Mouse (Mus musculus) skeletal muscle tissue, adult 2 months (tissue): ENCODE measurements around the gene Crlf1.

Experiments
- DNase-seq: peaks from one replicate; pipeline ENCODE4 v3.0.0-alpha.2; 2012; ENCODE audit warnings: low read depth, low spot score

Gene Crlf1

DNA sequence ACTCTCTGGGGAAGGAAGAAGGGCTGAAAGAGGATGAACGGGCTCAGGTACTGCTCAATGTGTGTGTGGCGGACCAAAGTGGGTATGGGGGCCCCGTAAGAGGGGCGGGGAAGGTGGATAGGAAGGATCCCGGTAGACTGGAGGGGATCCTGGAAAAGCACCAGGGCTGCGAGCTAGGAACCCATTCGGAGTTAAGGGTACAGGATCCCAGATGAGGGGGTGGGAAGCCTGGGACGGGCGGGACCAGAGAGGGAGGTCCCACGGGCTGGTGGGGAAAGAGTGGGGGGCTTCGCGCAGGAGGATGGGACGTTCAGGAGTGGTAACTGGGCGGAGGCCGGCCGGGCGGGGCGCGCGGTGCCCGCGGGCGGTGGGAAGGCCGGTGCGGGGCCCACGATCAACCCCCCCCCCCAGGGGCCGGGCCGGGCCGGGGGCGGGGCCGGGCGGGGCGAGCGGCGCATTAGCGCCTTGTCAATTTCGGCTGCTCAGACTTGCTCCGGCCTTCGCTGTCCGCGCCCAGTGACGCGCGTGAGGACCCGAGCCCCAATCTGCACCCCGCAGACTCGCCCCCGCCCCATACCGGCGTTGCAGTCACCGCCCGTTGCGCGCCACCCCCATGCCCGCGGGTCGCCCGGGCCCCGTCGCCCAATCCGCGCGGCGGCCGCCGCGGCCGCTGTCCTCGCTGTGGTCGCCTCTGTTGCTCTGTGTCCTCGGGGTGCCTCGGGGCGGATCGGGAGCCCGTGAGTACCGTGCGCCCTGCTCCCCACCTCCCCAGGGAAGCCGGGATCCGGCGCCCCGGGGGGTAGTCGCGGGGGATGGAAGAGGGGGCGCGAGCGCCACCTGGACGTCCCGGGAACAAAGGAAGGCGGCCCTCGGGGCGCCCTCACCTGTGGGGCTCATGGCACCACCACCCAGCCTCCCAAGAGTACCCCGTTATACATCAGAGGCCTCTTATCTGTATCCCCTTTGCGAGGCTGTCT lies at the start of gene Crlf1:
Gene Crlf1 (plus strand): TSS at position 495 of the 977 bp plus-strand sequence.
- DNase-seq, result no peak

DNA sequence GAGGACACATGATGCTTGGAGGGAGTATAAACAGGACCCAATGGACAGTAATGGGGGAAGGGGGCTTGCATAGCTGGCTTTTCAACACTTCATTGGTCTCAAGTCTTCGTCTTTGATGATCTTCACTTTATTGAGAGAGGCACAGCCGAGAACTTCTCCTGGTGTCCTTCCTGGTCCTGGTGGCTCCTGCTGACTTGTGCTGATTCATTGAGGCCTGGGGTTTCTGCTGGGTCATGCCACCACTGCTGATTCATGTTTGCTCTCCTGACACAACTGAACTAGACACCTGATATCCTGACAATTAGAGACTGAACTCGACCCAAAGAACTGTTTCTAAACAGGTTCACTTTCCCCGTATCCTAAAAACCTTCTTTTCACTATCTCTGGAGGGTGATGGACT lies 49.6 kb upstream of the Crlf1 start:
- no peak for DNase-seq

- no peak for DNase-seq
These were observed 47.0 kb upstream of the Crlf1 start for GRCm38 (mm10) chr8:70445988-70446387.

DNA sequence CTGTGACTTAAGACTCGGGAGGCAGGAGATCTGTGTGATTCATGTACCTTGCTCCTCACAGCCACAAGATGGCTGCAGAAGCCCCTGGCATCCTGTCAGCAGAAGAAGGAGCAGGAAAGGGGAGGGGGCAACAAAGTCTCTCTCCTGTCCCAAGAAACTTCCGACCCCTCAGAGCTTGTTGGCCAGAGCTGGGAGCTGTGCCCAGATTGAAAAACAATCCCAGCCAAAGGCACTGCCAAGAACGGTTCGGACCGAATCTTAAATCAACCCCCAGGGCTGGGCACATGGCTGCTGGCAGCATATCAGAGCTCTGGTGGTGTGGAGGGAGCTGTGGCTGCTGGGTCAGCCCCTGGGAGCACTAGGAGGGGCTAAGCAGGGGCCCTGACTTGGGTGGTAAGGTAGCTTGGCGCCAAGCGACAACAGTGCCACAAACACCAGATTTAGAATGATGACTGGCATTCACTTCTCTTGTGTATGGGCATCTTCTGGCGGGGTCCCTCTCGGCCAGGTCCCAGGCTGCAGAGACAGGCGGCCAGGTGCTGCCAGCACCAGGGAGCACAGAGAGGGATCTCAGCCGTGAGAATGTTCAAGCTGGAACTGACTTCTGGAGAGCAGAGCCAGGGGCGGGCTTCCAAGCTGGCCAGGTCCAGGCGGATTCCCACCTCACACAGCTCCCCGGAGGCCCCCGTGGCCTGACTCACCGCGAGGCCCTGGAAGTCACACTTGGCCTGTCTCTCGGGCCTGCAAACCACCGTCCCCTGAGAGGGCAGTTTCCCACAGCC lies 45.1 kb upstream of the Crlf1 start:
- DNase-seq, result peak; percentile 60

DNA sequence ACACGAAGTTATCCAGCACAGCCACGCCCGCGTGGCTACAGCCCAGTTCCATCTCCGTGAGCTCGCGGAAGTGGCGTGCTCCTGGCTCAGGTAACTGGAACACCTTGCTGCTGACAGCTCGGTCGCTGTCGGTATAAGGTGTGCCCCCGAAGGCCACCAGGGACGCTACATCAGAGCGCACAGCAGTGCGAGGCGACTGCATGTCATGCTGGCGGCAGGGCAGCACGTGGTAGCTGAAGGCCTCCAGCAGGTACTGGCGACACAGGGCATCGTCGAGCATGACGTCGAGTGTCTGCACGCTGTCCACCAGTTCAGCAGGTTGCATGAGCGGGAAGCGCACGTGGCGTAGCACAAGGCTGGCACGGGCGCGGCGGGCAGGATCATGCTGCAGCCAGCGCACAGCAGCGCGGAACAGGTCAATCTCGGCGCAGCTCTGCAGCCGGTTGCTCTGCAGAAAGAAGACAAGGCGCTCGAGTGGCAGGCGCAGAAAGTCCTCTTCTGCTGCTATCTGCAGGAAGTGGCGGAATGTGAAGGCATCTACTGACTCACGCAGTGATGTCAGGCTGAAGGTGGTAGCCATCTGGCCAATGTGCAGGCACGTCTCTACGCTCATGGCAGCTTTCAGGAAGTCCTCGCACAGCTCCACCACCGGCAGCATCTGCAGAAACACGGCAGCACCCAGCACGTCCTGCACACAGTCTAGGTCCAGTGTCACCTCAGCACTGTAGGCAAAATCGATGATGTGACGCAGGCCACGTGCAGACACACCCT lies 40.6 kb upstream of the Crlf1 start:
- no peak for DNase-seq

DNA sequence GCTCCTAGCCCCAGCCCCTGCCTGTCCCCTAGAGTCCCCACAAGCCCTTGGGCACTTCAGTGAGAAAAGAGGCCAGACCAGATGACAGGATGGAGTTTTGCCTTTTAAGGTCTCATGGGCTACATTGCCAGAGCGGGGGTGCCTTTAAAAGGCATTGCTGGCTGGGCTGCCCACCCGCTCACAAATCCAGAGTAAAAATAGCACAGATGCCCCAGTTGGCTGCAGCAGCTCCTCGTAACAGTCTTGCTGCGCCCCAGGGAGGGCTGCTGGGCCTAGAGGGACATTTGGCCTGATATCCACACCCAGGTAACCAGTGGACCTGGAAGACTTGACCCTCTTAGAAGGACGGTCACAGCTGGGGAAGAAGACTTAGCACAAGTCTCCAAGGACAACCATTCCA lies 39.1 kb upstream of the Crlf1 start:
- no peak for DNase-seq

DNA sequence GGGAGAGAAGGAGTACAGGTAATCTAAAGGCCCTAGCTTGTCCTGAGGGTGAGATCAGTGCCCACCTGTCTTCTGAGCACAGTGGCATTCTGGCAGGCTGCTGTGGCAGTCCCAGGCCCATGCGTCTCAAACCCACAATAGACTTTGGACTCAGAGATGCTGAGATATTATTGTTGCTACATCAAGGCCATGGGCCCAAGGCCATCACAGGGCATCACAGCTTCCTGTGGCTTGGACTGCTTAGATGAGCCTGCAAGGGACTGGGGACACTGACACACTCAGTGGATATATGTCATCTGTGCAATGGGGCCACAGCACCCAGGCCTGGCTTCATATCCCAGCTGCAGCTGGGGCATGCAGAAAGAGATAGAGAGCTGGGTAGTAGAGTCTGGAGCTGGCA lies 36.0 kb upstream of the Crlf1 start:
- no peak for DNase-seq

GRCm38 (mm10) chr8:70457882-70458281 lies 35.1 kb upstream of the Crlf1 start:
- no peak for DNase-seq

GRCm38 (mm10) chr8:70458462-70458861 lies 34.5 kb upstream of the Crlf1 start:
- no peak for DNase-seq

- DNase-seq, result no peak
These were observed 33.3 kb upstream of the Crlf1 start for GRCm38 (mm10) chr8:70459636-70460035.

DNA sequence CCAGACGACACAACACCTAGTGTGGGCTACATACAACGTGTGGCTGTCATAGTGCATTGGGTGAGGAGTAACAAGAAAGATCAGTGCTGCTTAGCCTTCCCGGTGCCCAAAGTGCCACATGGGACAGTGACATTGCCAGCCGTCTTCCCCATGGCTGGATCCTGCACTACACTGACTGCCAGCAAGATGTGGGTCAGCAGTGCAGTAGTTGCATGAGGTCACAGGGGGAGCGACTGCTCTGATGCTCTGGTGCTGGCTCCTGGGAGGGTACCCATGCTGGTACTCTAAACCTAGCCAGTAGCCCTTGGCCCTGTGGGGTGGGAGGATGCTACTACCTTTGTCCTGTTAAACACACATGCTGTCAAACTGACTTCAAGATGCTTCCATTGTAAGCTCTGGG lies 32.8 kb upstream of the Crlf1 start:
- no peak for DNase-seq

DNA sequence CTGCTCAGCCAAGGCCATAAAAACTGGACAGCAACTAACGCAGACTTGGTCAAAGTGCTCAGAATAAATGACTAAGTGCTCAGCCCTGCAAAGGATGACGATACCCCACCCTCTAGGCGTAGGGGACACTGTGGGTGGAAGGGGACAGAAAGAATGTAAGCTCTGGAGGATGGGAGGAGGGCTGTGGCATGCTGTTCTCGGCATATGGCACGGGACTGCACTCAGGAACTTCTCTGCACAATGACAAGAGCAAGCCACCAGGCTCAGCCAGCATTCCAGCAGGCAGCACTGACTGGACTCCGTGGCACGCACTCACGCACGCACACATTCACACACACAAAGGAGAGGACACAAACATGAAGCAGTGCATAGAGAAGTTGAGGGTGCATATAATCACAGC lies 32.4 kb upstream of the Crlf1 start:
- no peak for DNase-seq

GRCm38 (mm10) chr8:70461765-70462515 lies 31.0 kb upstream of the Crlf1 start:
- DNase-seq, result no peak

DNA sequence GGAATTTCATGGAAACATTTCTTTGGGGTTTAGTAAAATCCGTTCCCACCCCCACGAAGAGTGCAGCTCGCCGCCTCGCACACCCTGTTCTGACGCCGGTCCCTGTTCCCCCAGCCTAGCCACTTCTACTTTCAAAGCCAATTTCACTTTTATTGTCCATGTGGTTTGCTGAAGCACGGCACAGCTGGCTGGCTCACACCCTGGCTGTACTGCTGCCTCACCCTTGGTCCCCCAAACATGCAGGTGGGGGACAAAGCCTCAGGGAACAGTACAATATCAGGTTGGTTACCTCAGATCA lies 30.5 kb upstream of the Crlf1 start:
- no peak for DNase-seq

- DNase-seq, result no peak
These were observed 29.7 kb upstream of the Crlf1 start for GRCm38 (mm10) chr8:70463306-70463705.

- DNase-seq, result no peak
These were observed 28.8 kb upstream of the Crlf1 start for GRCm38 (mm10) chr8:70464162-70464561.

DNA sequence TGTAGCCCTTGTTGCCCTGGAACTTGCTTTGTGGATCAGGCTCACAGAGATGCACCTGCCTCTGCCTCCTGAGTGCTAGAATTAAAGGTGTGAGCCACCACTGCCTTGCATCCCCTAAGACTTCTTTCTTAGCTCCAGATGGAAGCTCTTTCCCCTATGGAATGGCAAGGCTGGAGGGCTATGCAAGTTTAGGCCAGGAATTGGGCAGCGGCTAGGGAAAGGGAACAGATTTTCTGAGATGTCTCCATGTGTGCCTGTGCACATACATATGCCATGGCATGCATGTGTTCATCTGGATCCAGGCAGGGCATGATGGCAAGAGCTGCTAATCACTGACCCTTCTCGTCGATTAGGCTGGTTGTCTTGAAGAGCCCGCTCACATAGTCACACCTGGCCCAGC lies 27.3 kb upstream of the Crlf1 start:
- DNase-seq, result no peak

- no peak for DNase-seq
These were observed 26.7 kb upstream of the Crlf1 start for GRCm38 (mm10) chr8:70466305-70466704.

GRCm38 (mm10) chr8:70466771-70467170 lies 26.2 kb upstream of the Crlf1 start:
- peak; percentile 54 for DNase-seq

DNA sequence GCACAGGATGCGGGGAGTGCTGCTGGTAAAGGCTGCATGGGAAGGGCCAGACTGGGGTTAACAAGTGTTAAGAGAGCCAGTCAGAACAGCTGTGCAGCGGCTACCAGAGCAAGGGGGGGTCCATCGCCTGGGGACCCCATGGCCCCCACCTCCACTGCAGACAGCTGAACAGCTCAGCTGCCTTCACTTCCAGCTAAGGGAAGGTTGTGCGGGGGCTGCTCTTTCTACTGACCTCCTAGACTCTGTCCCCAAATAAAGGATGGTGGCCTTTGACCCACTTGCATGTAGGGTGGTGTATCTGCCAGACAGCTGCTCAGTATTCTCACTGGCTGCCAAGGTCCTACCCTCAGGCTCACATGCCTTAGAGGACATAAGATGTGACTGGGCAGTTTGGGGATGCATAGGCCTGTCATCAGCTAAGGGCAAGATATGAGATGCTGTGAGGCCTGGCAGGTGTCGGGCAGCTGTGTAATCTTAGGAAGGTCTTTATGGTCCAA lies 25.7 kb upstream of the Crlf1 start:
- no peak for DNase-seq

- DNase-seq, result no peak
These were observed 25.1 kb upstream of the Crlf1 start for GRCm38 (mm10) chr8:70467907-70468306.
